Mouse (Mus musculus) kidney, adult 2 months (tissue): ENCODE measurements around the gene E430018J23Rik.

Source experiments
- CTCF ChIP-seq: fragments of 200-500 bp; conservative IDR thresholded peaks from 2 replicates; pipeline ENCODE4 v1.5.1; 2011; ENCODE audit warnings: low read depth, mild to moderate bottlenecking, control low read depth, low read length, moderate library complexity, mixed read lengths; ENCODE audit not compliant: insufficient read depth, insufficient read length
- POLR2A ChIP-seq: fragments of 200-500 bp; IDR thresholded peaks from one replicate; pipeline ENCODE4 v1.6.1; 2011; ENCODE audit warnings: low read depth, low read length, control low read depth

- TF ChIP-seq POLR2A = no peak
- TF ChIP-seq CTCF = no peak
Observed at GRCm38 (mm10) chr7:127363475-127363921, 29.9 kb downstream of the E430018J23Rik start.
